Mouse (Mus musculus) liver, adult 2 months (tissue): ENCODE data around the gene Elmsan1. TPM values are rescaled to one million over a fixed set of nuclear protein-coding genes. Genes with fewer than 3 reads are reported as not detected.
"Not testable (repeated sequence)": the region's sequence is repeated elsewhere in the genome, so short reads cannot be mapped to it uniquely, and the experiment has no call there.

ENCODE experiments used
- DNase-seq: peaks from one replicate; pipeline ENCODE4 v3.0.0-alpha.2; 2011; ENCODE audit warnings: low read depth, low spot score; ENCODE audit errors: extremely low read depth
- H3K27ac ChIP-seq: fragments of 200-500 bp; replicated peaks from 2 replicates; pipeline ENCODE4 v1.5.1; 2012; ENCODE audit warnings: low read depth, mild to moderate bottlenecking, control low read depth, inconsistent platforms, low read length; ENCODE audit not compliant: insufficient read depth
- H3K27me3 ChIP-seq: fragments of 200-500 bp; 2 replicates; pipeline ENCODE4 v1.6.1; 2012; ENCODE audit warnings: mild to moderate bottlenecking, moderate library complexity, low read length, inconsistent platforms; ENCODE audit not compliant: control insufficient read depth, insufficient read depth
- H3K36me3 ChIP-seq: fragments of 200-500 bp; 2 replicates; pipeline ENCODE4 v1.6.1; 2012; ENCODE audit warnings: low read length, inconsistent platforms; ENCODE audit not compliant: control insufficient read depth, insufficient read depth
- H3K4me1 ChIP-seq: fragments of 200-500 bp; 2 replicates; pipeline ENCODE4 v1.6.1; 2011; ENCODE audit warnings: low read length; ENCODE audit not compliant: control insufficient read depth, insufficient read depth
- H3K4me3 ChIP-seq: fragments of 200-500 bp; 2 replicates; pipeline ENCODE4 v1.5.1; 2011; ENCODE audit warnings: low read depth, mild to moderate bottlenecking, control low read depth, low read length, moderate library complexity; ENCODE audit not compliant: insufficient read depth
- H3K79me2 ChIP-seq: fragments of 200-500 bp; 2 replicates; pipeline ENCODE4 v1.6.1; 2012; ENCODE audit warnings: inconsistent platforms, mild to moderate bottlenecking, low read length, moderate library complexity; ENCODE audit not compliant: control insufficient read depth, insufficient read depth
- H3K9ac ChIP-seq: fragments of 200-500 bp; 2 replicates; pipeline ENCODE4 v1.6.1; 2012; ENCODE audit warnings: low read depth, mild to moderate bottlenecking, control low read depth, inconsistent platforms, low read length
- CTCF ChIP-seq: fragments of 200-500 bp; IDR thresholded peaks from 2 replicates; pipeline ENCODE4 v1.5.1; 2011; ENCODE audit warnings: low read depth, low read length, control low read depth
- POLR2A ChIP-seq: fragments of 200-500 bp; IDR thresholded peaks from 2 replicates; pipeline ENCODE4 v1.6.1; 2011; ENCODE audit warnings: low read length, control low read depth; ENCODE audit not compliant: insufficient read depth; ENCODE audit errors: extremely low read depth
- WGBS: fragments of 180-500 bp; shearing (Covaris S2); methylation state at CpG from one replicate; pipeline ENCODE4 v1.1.7; 2018; 5-methylcytosine and 5-hydroxymethylcytosine counted together
- polyA plus RNA-seq: library from polyadenylated mRNA; depleted of rRNA; stranded (reverse); fragments of >200 nt; gene quantifications from 2 replicates; pipeline ENCODE4 v1.2.3, GENCODE M21; 2012
- total RNA-seq: library from RNA; depleted of rRNA; stranded (reverse); fragments of >200 nt; gene quantifications from 2 replicates; pipeline ENCODE4 v1.2.3, GENCODE M21; 2014

Gene Elmsan1
- total and polyA plus RNA-seq, 2 experiments, result 2.3 to 3.8 TPM

- H3K27ac ChIP-seq, result no peak overlapping the region
- H3K36me3 ChIP-seq, result no peaks in the 10 kb centered on the region
- DNase-seq, result no peak
- H3K4me1 ChIP-seq, result no peaks in the 10 kb centered on the region
- H3K27me3 ChIP-seq, result no peaks in the 10 kb centered on the region
- H3K79me2 ChIP-seq, result no peaks in the 10 kb centered on the region
- WGBS, result 79% methylated on average over 5 of the region's 5 CpGs
- H3K4me3 ChIP-seq, result no peak overlapping the region
- no peak overlapping the region for H3K9ac ChIP-seq
- TF ChIP-seq POLR2A, result no peak
- no peak for TF ChIP-seq CTCF
Measured at GRCm38 (mm10) chr12:84245683-84246082, 27.0 kb upstream of the Elmsan1 start.

- DNase-seq, result no peak
- no peaks in the 10 kb centered on the region for H3K27me3 ChIP-seq
- H3K4me3 ChIP-seq, result no peak overlapping the region
- H3K79me2 ChIP-seq, result no peaks in the 10 kb centered on the region
- H3K9ac ChIP-seq, result no peak overlapping the region
- H3K27ac ChIP-seq, result no peak overlapping the region
- H3K36me3 ChIP-seq, result no peaks in the 10 kb centered on the region
- WGBS, result 86% methylated on average over 7 of the region's 7 CpGs
- TF ChIP-seq CTCF (no peak), POLR2A (no peak)
- H3K4me1 ChIP-seq, result no peaks in the 10 kb centered on the region
Measured at GRCm38 (mm10) chr12:84243076-84243770, 24.5 kb upstream of the Elmsan1 start.

GRCm38 (mm10) chr12:84237036-84237435, 18.4 kb upstream of the Elmsan1 start:
- not testable (repeated sequence) for H3K27ac ChIP-seq, H3K9ac ChIP-seq, H3K4me3 ChIP-seq, H3K27me3 ChIP-seq, H3K4me1 ChIP-seq, H3K79me2 ChIP-seq, H3K36me3 ChIP-seq, DNase-seq
- WGBS, result 93% methylated on average over 5 of the region's 5 CpGs

GRCm38 (mm10) chr12:84235981-84236752, 17.5 kb upstream of the Elmsan1 start:
- Histone ChIP-seq H3K4me1 (peaks cover 1% of the 10 kb centered on the region; the same call in 1 of the 2 replicates), H3K79me2 (no peaks in the 10 kb centered on the region), H3K4me3 (no peak overlapping the region), H3K27ac (no peak overlapping the region), H3K27me3 (no peaks in the 10 kb centered on the region), H3K36me3 (no peaks in the 10 kb centered on the region), H3K9ac (no peak overlapping the region)
- TF ChIP-seq POLR2A (no peak), CTCF (no peak)
- DNase-seq, result no peak
- 81% methylated on average over 10 of the region's 10 CpGs for whole genome bisulfite sequencing

DNA sequence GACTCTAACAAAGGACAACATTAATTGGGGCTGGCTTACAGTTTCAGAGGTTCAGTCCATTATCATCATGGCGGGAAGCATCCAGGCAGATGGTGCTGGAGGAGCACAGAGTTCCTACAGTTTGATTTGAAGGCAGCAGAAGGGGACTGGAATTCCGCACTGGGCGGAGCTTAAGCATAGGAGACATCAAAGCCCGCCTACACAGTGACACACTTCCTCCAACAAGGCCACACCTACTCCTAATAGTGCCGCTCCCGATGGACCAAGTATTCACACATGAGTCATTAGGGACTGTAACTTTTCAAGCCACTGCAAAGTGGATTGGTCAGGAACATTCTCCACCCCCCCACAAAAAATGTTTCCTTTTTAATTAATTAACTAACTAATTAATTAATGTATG, 16.9 kb upstream of the Elmsan1 start:
- no peak overlapping the region for H3K27ac ChIP-seq
- peaks cover 1% of the 10 kb centered on the region; the same call in 1 of the 2 replicates for H3K4me1 ChIP-seq
- H3K36me3 ChIP-seq, result no peaks in the 10 kb centered on the region
- H3K79me2 ChIP-seq, result no peaks in the 10 kb centered on the region
- no peaks in the 10 kb centered on the region for H3K27me3 ChIP-seq
- no peak for DNase-seq
- TF ChIP-seq CTCF (no peak), POLR2A (no peak)
- H3K9ac ChIP-seq, result no peak overlapping the region
- 94% methylated on average over 6 of the region's 6 CpGs for WGBS
- H3K4me3 ChIP-seq, result no peak overlapping the region
